Mouse (Mus musculus) neural tube, embryonic 13.5 days (tissue): ENCODE measurements around the gene Gm20867. TPM values are rescaled to one million over a fixed set of nuclear protein-coding genes. Genes with fewer than 3 reads are reported as not detected.
"Not testable (repeated sequence)": the region's sequence is repeated elsewhere in the genome, so short reads cannot be mapped to it uniquely, and the experiment has no call there.

Experiments
- ATAC-seq: fragments of 200-750 bp; cut with Nextera tagmentation; 2 replicates; pipeline ENCODE4 v1.8.0; 2017; ENCODE audit warnings: low read depth, mild to moderate bottlenecking, moderate TSS enrichment, moderate library complexity
- H3K27ac ChIP-seq: fragments of 300-500 bp; sonication (generic); replicated peaks from 2 replicates; pipeline ENCODE4 v1.5.1; 2015; ENCODE audit warnings: moderate library complexity, mild to moderate bottlenecking, inconsistent platforms
- H3K27me3 ChIP-seq: fragments of 300-500 bp; sonication (generic); 2 replicates; pipeline ENCODE4 v1.6.1; 2015; ENCODE audit warnings: mild to moderate bottlenecking, inconsistent platforms
- H3K36me3 ChIP-seq: fragments of 300-500 bp; sonication (generic); 2 replicates; pipeline ENCODE4 v1.6.1; 2015; ENCODE audit warnings: mild to moderate bottlenecking, inconsistent platforms
- H3K4me1 ChIP-seq: fragments of 300-500 bp; sonication (generic); replicated peaks from 2 replicates; pipeline ENCODE4 v1.6.1; 2015; ENCODE audit warnings: inconsistent platforms
- H3K4me2 ChIP-seq: fragments of 300-500 bp; sonication (generic); 2 replicates; pipeline ENCODE4 v1.6.1; 2015; ENCODE audit warnings: inconsistent platforms, mild to moderate bottlenecking, moderate library complexity
- H3K4me3 ChIP-seq: fragments of 300-500 bp; sonication (generic); 2 replicates; pipeline ENCODE4 v1.5.1; 2015; ENCODE audit warnings: mild to moderate bottlenecking, inconsistent platforms
- H3K9ac ChIP-seq: fragments of 300-500 bp; sonication (generic); 2 replicates; pipeline ENCODE4 v1.6.1; 2015; ENCODE audit warnings: moderate library complexity, mild to moderate bottlenecking, inconsistent platforms
- H3K9me3 ChIP-seq: fragments of 300-500 bp; sonication (generic); 2 replicates; pipeline ENCODE4 v1.6.1; 2016; ENCODE audit warnings: inconsistent platforms
- WGBS: fragments of 180-500 bp; shearing (Covaris S2); methylation state at CpG from one replicate; pipeline ENCODE4 v1.1.7; 2015; 5-methylcytosine and 5-hydroxymethylcytosine counted together
- polyA plus RNA-seq: library from polyadenylated mRNA; unstranded; fragments of >200 nt; fragmentation: Nextera tagmentation; extraction: Ambion mirVana; gene quantifications from 2 replicates; pipeline ENCODE4 v1.2.1, GENCODE M21; 2015

The Gm20867 gene
- not detected in 2 replicates for polyA plus RNA-seq

- H3K27me3 ChIP-seq, H3K27ac ChIP-seq, H3K9me3 ChIP-seq, H3K4me3 ChIP-seq, H3K4me2 ChIP-seq, H3K9ac ChIP-seq, H3K36me3 ChIP-seq, ATAC-seq, H3K4me1 ChIP-seq: not testable (repeated sequence)
- WGBS = no CpG with 5 or more reads among the region's 3 CpGs
Observed at GRCm38 (mm10) chrY:77963104-77963503, at the start of gene Gm20867. Gene Gm20867 (minus strand): TSS chrY:77963204.

Other genes starting within 250 kb of the Gm20867 start
- not detected in 2 replicates for gene Gm29564, start 249.8 kb upstream of the Gm20867 start, polyA plus RNA-seq